Mouse (Mus musculus): Measurements from ENCODE around the gene Invs. TPM values are rescaled to one million over a fixed set of nuclear protein-coding genes. Genes with fewer than 3 reads are reported as not detected.
"Not testable (repeated sequence)": the region's sequence is repeated elsewhere in the genome, so short reads cannot be mapped to it uniquely, and the experiment has no call there.

Gene Invs
- total RNA-seq, 2 experiments from 2014 or later: 2.5 to 2.8 TPM

DNA sequence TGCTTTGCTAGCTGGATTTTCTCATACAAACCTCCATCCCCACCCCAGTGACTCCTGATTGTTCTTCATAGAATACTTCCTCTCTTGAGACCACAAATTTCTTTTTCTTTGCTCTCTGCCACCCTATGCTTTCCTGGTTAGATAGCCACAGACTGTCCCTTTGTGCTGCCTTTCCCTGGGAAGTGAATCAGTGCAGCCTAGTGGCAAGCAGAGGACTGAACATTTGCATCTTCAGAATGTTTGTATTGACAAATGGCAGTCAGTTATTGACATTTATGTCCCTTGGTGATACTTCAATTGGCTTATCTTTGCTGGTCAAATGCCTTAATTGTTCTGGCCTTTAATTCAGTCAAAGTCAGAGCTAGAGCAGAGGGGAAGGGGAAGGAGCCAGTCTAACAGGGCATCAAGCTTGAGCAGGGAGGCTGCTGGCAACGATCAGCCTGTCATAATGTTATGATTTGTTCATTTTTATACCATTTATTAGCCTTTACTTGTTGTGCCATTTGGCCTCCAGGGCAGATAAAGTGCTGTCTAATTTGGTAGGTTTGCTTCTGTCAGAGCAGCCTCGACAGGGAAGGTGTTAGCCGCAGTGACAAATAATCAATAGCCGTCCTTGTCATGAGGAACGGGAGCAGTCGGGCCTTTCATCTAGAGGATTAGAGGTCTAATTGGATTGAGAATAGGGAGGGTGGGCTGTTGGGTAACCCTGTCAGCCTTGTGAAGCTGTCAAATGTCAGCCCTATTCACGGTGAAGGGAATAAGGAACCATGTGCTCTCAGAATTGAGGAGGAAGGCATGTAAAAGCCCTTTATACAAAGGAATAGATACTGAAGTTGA, 55.6 kb downstream of the Invs start:
- DNase-seq: no peak
- no peak for TF ChIP-seq CTCF (IDR thresholded peaks at IDR 0.05)
- no peak overlapping the region for H3K4me3 ChIP-seq
- intact Hi-C loops (cut with DNase I): no loop called here
- H3K27ac ChIP-seq: no peak overlapping the region

DNA sequence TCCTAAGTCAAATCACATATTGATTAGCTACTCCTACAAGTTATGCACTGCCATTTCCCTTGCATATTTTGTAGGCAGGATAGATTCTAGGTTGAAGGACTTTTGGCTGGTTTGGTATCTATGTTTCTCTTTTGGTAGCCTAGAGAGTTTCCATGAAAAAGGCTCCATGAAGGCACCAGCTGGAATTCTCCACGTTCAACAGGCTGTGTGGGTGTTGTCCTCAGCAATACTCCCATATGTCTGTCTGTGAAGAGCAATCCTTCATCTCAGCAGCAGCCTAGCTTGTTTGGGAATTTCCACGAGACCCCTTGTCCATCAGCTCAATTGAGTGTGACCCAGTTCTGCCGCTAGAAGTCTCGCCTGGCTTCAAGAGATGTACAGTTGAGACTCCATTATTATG, 63.1 kb downstream of the Invs start:
- Histone ChIP-seq H3K4me3 (no peak overlapping the region), H3K27ac (no peak overlapping the region)
- DNase-seq: no peak
- no peak for TF ChIP-seq CTCF (IDR thresholded peaks at IDR 0.05)
- intact Hi-C loops (cut with DNase I): no loop called here

GRCm38 (mm10) chr4:48362367-48362766, 82.8 kb downstream of the Invs start:
- no peak for DNase-seq
- Histone ChIP-seq H3K4me3 (no peak overlapping the region), H3K27ac (no peak overlapping the region)
- intact Hi-C loops (cut with DNase I): no loop called here
- TF ChIP-seq CTCF (IDR thresholded peaks at IDR 0.05): no peak

DNA sequence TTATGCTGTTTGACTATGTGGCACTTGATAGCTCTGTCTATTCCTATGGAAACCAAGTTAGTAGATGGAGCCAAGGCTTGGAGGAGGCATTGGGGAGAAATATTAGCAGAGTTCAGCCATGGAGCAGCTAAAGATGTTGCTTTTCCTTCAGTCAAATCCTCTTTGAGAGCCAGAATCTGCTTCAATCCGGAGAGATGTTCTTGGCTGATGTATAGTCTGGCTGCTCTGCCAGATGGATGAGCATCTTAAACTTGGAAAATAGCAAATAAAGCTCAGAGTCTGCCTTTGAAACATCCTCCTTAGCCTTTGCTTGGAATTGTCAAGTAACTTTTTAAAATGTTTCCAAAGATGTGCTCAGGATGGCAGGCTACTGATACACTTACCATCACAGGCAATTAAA, 91.5 kb downstream of the Invs start:
- no peak overlapping the region for H3K27ac ChIP-seq
- no peak for TF ChIP-seq CTCF (IDR thresholded peaks at IDR 0.05)
- DNase-seq: no peak
- intact Hi-C loops (cut with DNase I): no loop called here
- no peak overlapping the region for H3K4me3 ChIP-seq

- H3K27ac ChIP-seq: no peak overlapping the region
- intact Hi-C loops (cut with DNase I): loop anchor here (1.0 to 5.0 kb wide), 2 partner anchors 156 to 959 kb away; no protein-coding TSS in a partner anchor
- H3K4me3 ChIP-seq: no peak overlapping the region
- peak; percentile 63 for DNase-seq
- peak; percentile 86 for TF ChIP-seq CTCF (IDR thresholded peaks at IDR 0.05)
Measured at GRCm38 (mm10) chr4:48380940-48381339, 101.4 kb downstream of the Invs start.

- no peak overlapping the region for H3K27ac ChIP-seq
- no peak for DNase-seq
- intact Hi-C loops (cut with DNase I): loop anchor here (5.0 kb wide), 1 partner anchor 960 kb away; no protein-coding TSS in a partner anchor
- no peak for TF ChIP-seq CTCF (IDR thresholded peaks at IDR 0.05)
- H3K4me3 ChIP-seq: no peak overlapping the region
Measured at GRCm38 (mm10) chr4:48382506-48382905, 102.9 kb downstream of the Invs start.

GRCm38 (mm10) chr4:48396949-48397348, 117.4 kb downstream of the Invs start:
- TF ChIP-seq CTCF (IDR thresholded peaks at IDR 0.05): no peak
- no peak overlapping the region for H3K27ac ChIP-seq
- DNase-seq: no peak
- H3K4me3 ChIP-seq: no peak overlapping the region
- intact Hi-C loops (cut with DNase I): no loop called here

DNA sequence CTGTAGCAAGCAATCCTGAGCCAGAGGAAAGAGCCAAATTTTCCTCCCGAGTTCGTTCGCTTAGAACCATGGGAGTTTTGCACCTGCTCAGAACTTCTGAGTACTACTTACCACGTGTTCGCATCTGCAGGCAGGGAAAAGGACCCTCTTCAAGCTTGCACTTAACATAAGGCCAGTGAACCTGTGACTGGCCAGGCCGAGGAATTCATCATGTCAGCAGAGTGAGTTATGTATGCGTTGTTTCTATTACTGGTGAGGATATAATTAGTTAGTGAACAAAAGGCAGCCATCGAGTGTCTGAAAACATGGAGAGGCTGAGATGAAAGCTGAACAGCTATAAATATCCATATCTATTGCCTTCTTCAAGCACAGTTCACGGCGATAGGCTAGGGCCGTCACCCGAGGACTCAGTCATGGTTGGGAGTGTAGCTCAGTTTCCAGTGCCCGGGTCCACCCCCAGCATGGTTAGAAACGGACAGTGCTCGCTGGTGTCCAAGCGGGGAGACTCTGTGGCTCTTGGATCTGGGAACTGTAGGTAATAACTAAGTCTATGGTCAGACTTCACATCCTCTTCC, 123.6 kb downstream of the Invs start:
- Histone ChIP-seq H3K27ac (no peak overlapping the region), H3K4me3 (no peak overlapping the region)
- DNase-seq: no peak
- TF ChIP-seq CTCF (IDR thresholded peaks at IDR 0.05): no peak
- intact Hi-C loops (cut with DNase I): loop anchor here (5.0 kb wide), 1 partner anchor 981 kb away; no protein-coding TSS in a partner anchor

- intact Hi-C loops (cut with DNase I): not testable (repeated sequence)
Measured at GRCm38 (mm10) chr4:48405724-48406491, 126.3 kb downstream of the Invs start.

DNA sequence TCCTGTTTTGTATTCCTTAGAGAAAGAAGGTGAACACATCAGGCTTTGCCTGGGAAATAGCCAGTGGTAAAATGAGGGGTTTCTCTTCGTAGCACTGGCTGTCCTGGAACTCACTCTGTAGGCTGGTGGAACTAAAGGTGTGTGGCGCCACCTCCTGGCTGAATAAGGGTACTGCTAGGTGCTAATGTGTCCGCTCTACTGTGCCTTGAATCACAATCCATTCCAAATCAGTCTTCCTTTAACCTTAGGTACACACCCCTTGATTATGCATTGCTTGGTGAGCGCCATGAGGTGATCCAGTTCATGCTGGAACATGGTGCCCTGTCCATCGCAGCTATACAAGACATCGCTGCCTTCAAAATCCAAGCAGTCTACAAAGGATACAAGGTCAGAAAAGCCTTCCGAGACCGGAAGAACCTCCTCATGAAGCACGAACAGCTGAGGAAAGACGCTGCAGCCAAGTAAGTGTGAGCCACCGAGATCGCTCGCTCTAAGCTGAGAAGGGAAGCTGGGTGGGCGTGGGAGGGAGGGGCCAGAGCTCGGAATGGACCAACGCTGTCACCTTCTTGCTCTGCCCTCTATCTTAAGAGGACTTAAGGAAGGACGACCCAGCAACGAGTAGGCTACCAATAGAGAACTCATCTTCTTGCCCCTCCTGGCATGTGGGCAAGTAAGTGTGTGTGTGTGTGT, 127.9 kb downstream of the Invs start:
- H3K27ac ChIP-seq: no peak overlapping the region
- intact Hi-C loops (cut with DNase I): no loop called here
- H3K4me3 ChIP-seq: no peak overlapping the region
- DNase-seq: peak; percentile 43
- peak; percentile 85 for TF ChIP-seq CTCF (IDR thresholded peaks at IDR 0.05)

More at GRCm38 (mm10) chr4:48405724-48406491, 126.3 kb downstream of the Invs start:
- not testable (repeated sequence) for H3K27ac ChIP-seq, DNase-seq, H3K4me3 ChIP-seq

- no peak for DNase-seq
- TF ChIP-seq CTCF (IDR thresholded peaks at IDR 0.05): no peak
- no peak overlapping the region for H3K4me3 ChIP-seq
- intact Hi-C loops (cut with DNase I): no loop called here
- no peak overlapping the region for H3K27ac ChIP-seq
Measured at GRCm38 (mm10) chr4:48413473-48413872, 133.9 kb downstream of the Invs start.

DNA sequence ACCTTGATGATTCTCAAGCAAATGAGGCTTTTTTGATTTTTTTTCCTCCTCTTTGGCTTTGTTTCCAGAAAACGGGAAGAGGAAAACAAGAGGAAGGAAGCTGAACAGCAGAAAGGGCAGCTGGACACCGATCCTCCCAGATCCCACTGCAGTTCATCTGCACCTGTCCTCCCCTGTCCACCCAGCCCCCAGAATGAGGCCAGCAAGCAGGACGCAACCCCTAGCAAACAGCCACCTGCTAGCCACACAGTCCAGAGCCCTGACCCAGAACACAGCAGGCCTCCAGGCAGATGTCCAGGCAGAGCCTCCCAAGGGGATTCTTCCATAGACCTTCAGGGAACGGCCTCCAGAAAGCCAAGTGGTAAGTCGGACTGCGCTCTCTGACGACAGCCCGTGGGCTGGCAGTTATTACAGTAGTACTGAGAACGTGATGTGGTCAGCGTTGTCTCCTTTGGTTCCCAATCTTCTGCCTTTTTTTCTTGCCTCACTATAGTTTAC, 136.3 kb downstream of the Invs start:
- peak overlapping the region; percentile 43 for H3K27ac ChIP-seq
- DNase-seq: peak; percentile 85
- no peak overlapping the region for H3K4me3 ChIP-seq
- intact Hi-C loops (cut with DNase I): no loop called here
- TF ChIP-seq CTCF (IDR thresholded peaks at IDR 0.05): no peak
